Mouse (Mus musculus): ENCODE measurements around the gene Bcl10. TPM values are rescaled to one million over a fixed set of nuclear protein-coding genes. Genes with fewer than 3 reads are reported as not detected.
"Not testable (repeated sequence)": the region's sequence is repeated elsewhere in the genome, so short reads cannot be mapped to it uniquely, and the experiment has no call there.

Bcl10 gene
- polyA plus RNA-seq, 1 experiment, result 13.5 TPM

DNA sequence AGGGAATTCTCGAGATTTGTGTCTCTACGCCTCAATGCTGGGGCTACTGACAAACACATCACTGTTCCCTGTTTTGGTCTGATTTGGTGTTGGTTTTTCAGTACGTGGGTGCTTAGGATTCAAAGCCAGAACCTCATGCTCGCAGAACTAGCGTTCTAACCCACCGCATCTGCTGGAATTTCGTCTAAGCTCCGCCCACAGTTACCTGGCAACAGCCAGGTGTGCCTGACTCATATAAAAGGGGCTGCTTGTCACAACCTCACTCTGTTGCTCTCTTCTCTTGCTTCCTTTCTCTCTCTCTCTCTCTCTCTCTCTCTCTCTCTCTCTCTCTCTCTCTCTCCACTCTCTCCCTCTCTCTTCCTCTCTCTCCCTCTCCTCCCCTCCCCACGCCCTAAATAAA, 39.8 kb downstream of the Bcl10 start:
- TF ChIP-seq POLR2A (IDR thresholded peaks at IDR 0.05; ENCODE audit: borderline replicate concordance, extremely low read depth, low read depth, low read length) (no peak), CTCF (IDR thresholded peaks at IDR 0.05; ENCODE audit: insufficient read depth, low read length) (no peak)
- peaks cover 6% of the 10 kb centered on the region for H3K4me1 ChIP-seq (ENCODE audit: control insufficient read depth, insufficient read depth, low read length)
- WGBS, result 61% methylated on average over 9 of the region's 9 CpGs
- H3K4me3 ChIP-seq (replicated peaks; ENCODE audit: extremely low read depth, low read depth, low read length), result no peak overlapping the region
- DNase-seq, result no peak

- 33% methylated on average over 31 of the region's 31 CpGs for WGBS
- DNase-seq, result peak; percentile 44
- no peak for TF ChIP-seq CTCF (IDR thresholded peaks at IDR 0.05; ENCODE audit: insufficient read depth, low read length)
- TF ChIP-seq POLR2A (IDR thresholded peaks at IDR 0.05; ENCODE audit: borderline replicate concordance, extremely low read depth, low read depth, low read length), result no peak
- Histone ChIP-seq H3K4me1 (ENCODE audit: control insufficient read depth, insufficient read depth, low read length) (peaks cover 6% of the 10 kb centered on the region), H3K4me3 (replicated peaks; ENCODE audit: extremely low read depth, low read depth, low read length) (no peak overlapping the region)
These were observed 40.8 kb downstream of the Bcl10 start for GRCm38 (mm10) chr3:145963101-145964017.

GRCm38 (mm10) chr3:145964018-145964387, 41.4 kb downstream of the Bcl10 start:
- 23% methylated on average over 10 of the region's 10 CpGs for WGBS
- no peak; the same call in 1 of the 2 replicates for TF ChIP-seq POLR2A (IDR thresholded peaks at IDR 0.05; ENCODE audit: borderline replicate concordance, extremely low read depth, low read depth, low read length)
- TF ChIP-seq CTCF (IDR thresholded peaks at IDR 0.05; ENCODE audit: insufficient read depth, low read length), result no peak
- H3K4me3 ChIP-seq (replicated peaks; ENCODE audit: extremely low read depth, low read depth, low read length), result no peak overlapping the region
- H3K4me1 ChIP-seq (ENCODE audit: control insufficient read depth, insufficient read depth, low read length), result peaks cover 6% of the 10 kb centered on the region
- peak; percentile 51 for DNase-seq

GRCm38 (mm10) chr3:145964473-145964872, 41.9 kb downstream of the Bcl10 start:
- no peak overlapping the region for H3K4me3 ChIP-seq (replicated peaks; ENCODE audit: extremely low read depth, low read depth, low read length)
- no peak for TF ChIP-seq POLR2A (IDR thresholded peaks at IDR 0.05; ENCODE audit: borderline replicate concordance, extremely low read depth, low read depth, low read length)
- TF ChIP-seq CTCF (IDR thresholded peaks at IDR 0.05; ENCODE audit: insufficient read depth, low read length), result no peak
- 16% methylated on average over 10 of the region's 10 CpGs for WGBS
- peaks cover 6% of the 10 kb centered on the region for H3K4me1 ChIP-seq (ENCODE audit: control insufficient read depth, insufficient read depth, low read length)
- peak; percentile 70 for DNase-seq

DNA sequence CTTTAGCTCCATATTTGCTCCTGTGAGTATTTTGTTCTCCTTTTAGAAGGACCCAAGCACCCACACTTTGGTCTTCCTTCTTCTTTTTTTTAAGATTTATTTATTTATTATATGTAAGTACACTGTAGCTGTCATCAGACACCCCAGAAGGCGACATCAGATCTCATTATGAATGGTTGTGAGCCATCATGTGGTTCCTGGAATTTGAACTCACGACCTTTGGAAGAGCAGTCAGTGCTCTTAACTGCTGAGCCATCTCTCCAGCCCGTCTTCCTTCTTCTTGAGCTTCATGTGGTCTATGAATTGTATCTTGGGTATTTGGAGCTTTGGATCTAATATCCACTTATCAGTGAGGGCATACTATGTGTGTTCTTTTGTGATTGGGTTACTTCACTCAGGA, 43.0 kb downstream of the Bcl10 start:
- not testable (repeated sequence) for DNase-seq; H3K4me1 ChIP-seq (ENCODE audit: control insufficient read depth, insufficient read depth, low read length); H3K4me3 ChIP-seq (replicated peaks; ENCODE audit: extremely low read depth, low read depth, low read length)
- WGBS, result 75% methylated on average over 3 of the region's 3 CpGs

- Histone ChIP-seq H3K4me3 (replicated peaks; ENCODE audit: extremely low read depth, low read depth, low read length) (no peak overlapping the region), H3K4me1 (ENCODE audit: control insufficient read depth, insufficient read depth, low read length) (peaks cover 6% of the 10 kb centered on the region)
- WGBS, result 88% methylated on average over 5 of the region's 5 CpGs
- TF ChIP-seq CTCF (IDR thresholded peaks at IDR 0.05; ENCODE audit: insufficient read depth, low read length), result no peak
- no peak for TF ChIP-seq POLR2A (IDR thresholded peaks at IDR 0.05; ENCODE audit: borderline replicate concordance, extremely low read depth, low read depth, low read length)
- no peak for DNase-seq
These were observed 44.2 kb downstream of the Bcl10 start for GRCm38 (mm10) chr3:145966806-145967205.

DNA sequence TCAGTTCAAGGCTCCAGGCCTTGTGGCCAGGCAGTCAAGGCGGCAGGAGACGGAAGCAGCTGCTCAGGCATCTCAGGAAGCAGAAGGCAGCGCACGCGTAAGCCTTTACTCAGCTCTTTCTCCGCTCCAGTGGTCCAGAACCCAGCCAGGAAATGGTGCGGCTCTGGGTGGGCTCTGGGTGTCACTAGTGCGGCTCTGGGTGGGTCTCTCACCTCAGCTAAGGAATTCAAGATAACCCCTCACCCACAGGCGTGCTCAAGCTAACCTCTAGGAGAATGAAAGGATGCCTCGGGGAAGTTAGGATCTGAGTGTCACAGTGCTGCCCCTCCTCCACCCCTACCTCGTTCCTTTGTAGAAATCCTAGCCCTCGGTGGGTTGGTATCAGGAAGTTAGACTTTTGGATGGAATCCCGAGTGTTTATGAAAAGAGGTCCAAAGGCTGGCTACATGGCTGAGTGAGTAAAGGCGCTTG, 46.5 kb downstream of the Bcl10 start:
- peaks cover 3% of the 10 kb centered on the region for H3K4me1 ChIP-seq (ENCODE audit: control insufficient read depth, insufficient read depth, low read length)
- no peak for TF ChIP-seq CTCF (IDR thresholded peaks at IDR 0.05; ENCODE audit: insufficient read depth, low read length)
- no peak for TF ChIP-seq POLR2A (IDR thresholded peaks at IDR 0.05; ENCODE audit: borderline replicate concordance, extremely low read depth, low read depth, low read length)
- no peak for DNase-seq
- H3K4me3 ChIP-seq (replicated peaks; ENCODE audit: extremely low read depth, low read depth, low read length), result no peak overlapping the region
- 37% methylated on average over 14 of the region's 14 CpGs for WGBS

GRCm38 (mm10) chr3:145971501-145971900, 48.9 kb downstream of the Bcl10 start:
- 54% methylated on average over 10 of the region's 10 CpGs for WGBS
- Histone ChIP-seq H3K4me1 (ENCODE audit: control insufficient read depth, insufficient read depth, low read length) (no peaks in the 10 kb centered on the region; the same call in 1 of the 2 replicates), H3K4me3 (replicated peaks; ENCODE audit: extremely low read depth, low read depth, low read length) (no peak overlapping the region)
- DNase-seq, result no peak
- no peak for TF ChIP-seq CTCF (IDR thresholded peaks at IDR 0.05; ENCODE audit: insufficient read depth, low read length)
- TF ChIP-seq POLR2A (IDR thresholded peaks at IDR 0.05; ENCODE audit: borderline replicate concordance, extremely low read depth, low read depth, low read length), result no peak

- 81% methylated on average over 7 of the region's 7 CpGs for WGBS
- TF ChIP-seq CTCF (IDR thresholded peaks at IDR 0.05; ENCODE audit: insufficient read depth, low read length), result no peak
- TF ChIP-seq POLR2A (IDR thresholded peaks at IDR 0.05; ENCODE audit: borderline replicate concordance, extremely low read depth, low read depth, low read length), result no peak
- no peak overlapping the region for H3K4me3 ChIP-seq (replicated peaks; ENCODE audit: extremely low read depth, low read depth, low read length)
- no peaks in the 10 kb centered on the region; the same call in 1 of the 2 replicates for H3K4me1 ChIP-seq (ENCODE audit: control insufficient read depth, insufficient read depth, low read length)
- no peak for DNase-seq
These were observed 52.4 kb downstream of the Bcl10 start for GRCm38 (mm10) chr3:145974986-145975385.

Other genes with a start within 250 kb of the Bcl10 start
- gene Ddah1, start 164.1 kb upstream of the Bcl10 start, polyA plus RNA-seq (2012; rRNA removed), result 16.1 and 20.7 TPM in 2 replicates
- 13.6 and 16.8 TPM in 2 replicates for gene 2410004B18Rik, start 15.2 kb downstream of the Bcl10 start, polyA plus RNA-seq (2012; rRNA removed)
- gene Syde2, start 65.1 kb downstream of the Bcl10 start, polyA plus RNA-seq (2012; rRNA removed), result 6.6 and 9.0 TPM in 2 replicates
- gene Wdr63, start 185.3 kb downstream of the Bcl10 start, polyA plus RNA-seq (2012; rRNA removed), result 4.5 and 7.1 TPM in 2 replicates
- gene Mcoln3, start 194.6 kb downstream of the Bcl10 start, polyA plus RNA-seq (2012; rRNA removed), result 9.0 and 12.3 TPM in 2 replicates
- 0.61 and 0.89 TPM in 2 replicates for gene Mcoln2, start 227.0 kb downstream of the Bcl10 start, polyA plus RNA-seq (2012; rRNA removed)

All from lung, adult 2 months (tissue).